Mouse (Mus musculus) liver, embryonic 14.5 days (tissue): ENCODE results near the gene Eps8l1. TPM values are rescaled to one million over a fixed set of nuclear protein-coding genes. Genes with fewer than 3 reads are reported as not detected.

Experiments
- ATAC-seq: fragments of 200-750 bp; cut with Nextera tagmentation; 2 replicates; pipeline ENCODE4 v1.8.0; 2017; ENCODE audit warnings: moderate number of reproducible peaks, mild to moderate bottlenecking, moderate library complexity; ENCODE audit not compliant: insufficient read depth
- DNase-seq, 3 experiments: peaks; one replicate each; pipeline ENCODE4 v3.0.0-alpha.2; 2012 to 2013; ENCODE audit warnings: low read depth in 3 of 3, low spot score in 3 of 3
- H3K27ac ChIP-seq: fragments of 300-500 bp; sonication (generic); 2 replicates; pipeline ENCODE4 v1.5.1; 2014; ENCODE audit warnings: moderate library complexity, mild to moderate bottlenecking, control low read depth, inconsistent platforms
- H3K27me3 ChIP-seq: fragments of 300-500 bp; sonication (generic); 2 replicates; pipeline ENCODE4 v1.6.1; 2014; ENCODE audit warnings: mild to moderate bottlenecking, low read length, moderate library complexity; ENCODE audit not compliant: control insufficient read depth, insufficient read depth
- H3K36me3 ChIP-seq: fragments of 300-500 bp; sonication (generic); replicated peaks from 2 replicates; pipeline ENCODE4 v1.6.1; 2014; ENCODE audit warnings: low read depth; ENCODE audit not compliant: control insufficient read depth, insufficient read depth
- H3K4me1 ChIP-seq, 2 experiments: fragments of 200-500 bp in 1 of 2; fragments of 300-500 bp in 1 of 2; sonication (generic) in 1 of 2; replicated peaks; 2 replicates each; pipeline ENCODE4 v1.6.1; 2012 to 2014; ENCODE audit warnings: antibody characterized with exemption in 1 of 2, inconsistent platforms in 1 of 2, low read length in 1 of 2; ENCODE audit not compliant: control insufficient read depth in 2 of 2, insufficient read depth in 2 of 2
- H3K4me2 ChIP-seq: fragments of 300-500 bp; sonication (generic); 2 replicates; pipeline ENCODE4 v1.6.1; 2014; ENCODE audit warnings: low read depth, mild to moderate bottlenecking, control low read depth, moderate library complexity
- H3K4me3 ChIP-seq, 2 experiments: fragments of 200-500 bp in 1 of 2; fragments of 300-500 bp in 1 of 2; sonication (generic) in 1 of 2; 2 replicates each; pipeline ENCODE4 v1.5.1; 2012 to 2014; ENCODE audit warnings: low read depth in 2 of 2, low read length in 2 of 2, mild to moderate bottlenecking in 2 of 2, control low read depth in 1 of 2, inconsistent platforms in 1 of 2, moderate library complexity in 1 of 2; ENCODE audit not compliant: insufficient read depth in 1 of 2
- H3K9ac ChIP-seq: fragments of 300-500 bp; sonication (generic); replicated peaks from 2 replicates; pipeline ENCODE4 v1.6.1; 2014; ENCODE audit warnings: mild to moderate bottlenecking, control low read depth, moderate library complexity
- H3K9me3 ChIP-seq: fragments of 300-500 bp; sonication (generic); 2 replicates; pipeline ENCODE4 v1.6.1; 2016; ENCODE audit warnings: low read length, mixed read lengths; ENCODE audit not compliant: control insufficient read depth
- CTCF ChIP-seq: IDR thresholded peaks from 2 replicates; pipeline ENCODE4 v1.5.1; 2016; ENCODE audit warnings: antibody characterized with exemption, low read depth, control low read depth
- EP300 ChIP-seq: IDR thresholded peaks from 2 replicates; pipeline ENCODE4 v1.6.1; 2016; ENCODE audit warnings: antibody characterized with exemption, low read depth
- WGBS: fragments of 180-500 bp; shearing (Covaris S2); extraction: QIAGEN DNeasy Blood & Tissue Kit; methylation state at CpG from one replicate; pipeline ENCODE4 v1.1.7; 2014; ENCODE audit not compliant: insufficient replicate concordance; 5-methylcytosine and 5-hydroxymethylcytosine counted together
- polyA plus RNA-seq, 2 experiments: library from polyadenylated mRNA; depleted of rRNA in 1 of 2; stranded (reverse) in 1 of 2; unstranded in 1 of 2; fragments of >200 nt; fragmentation: Nextera tagmentation in 1 of 2; extraction: Ambion mirVana in 1 of 2; gene quantifications; 2 replicates each; pipeline versions ENCODE4 v1.2.1 to v1.2.3; 2012 to 2014

Gene Eps8l1
- polyA plus RNA-seq, 2 experiments = 0.10 to 1.6 TPM

GRCm38 (mm10) chr7:4478021-4478795, 17.7 kb downstream of the Eps8l1 start:
- Histone ChIP-seq H3K9ac (no peak overlapping the region), H3K4me2 (peak overlapping the region; percentile 58), H3K4me1 (no peaks in the 10 kb centered on the region), H3K27ac (no peak overlapping the region), H3K9me3 (no peaks in the 10 kb centered on the region), H3K36me3 (peaks cover 10% of the 10 kb centered on the region), H3K4me3 (peak overlapping the region; percentile 12 to 26; a peak in 2 of 4 replicates), H3K27me3 (peaks cover 33% of the 10 kb centered on the region)
- no peak for TF ChIP-seq CTCF
- no peak for TF ChIP-seq EP300
- WGBS = 3% methylated on average over 39 of the region's 39 CpGs
- ATAC-seq (peak; percentile 64), DNase-seq (peak in 1 of 3 experiments; percentile 22)

DNA sequence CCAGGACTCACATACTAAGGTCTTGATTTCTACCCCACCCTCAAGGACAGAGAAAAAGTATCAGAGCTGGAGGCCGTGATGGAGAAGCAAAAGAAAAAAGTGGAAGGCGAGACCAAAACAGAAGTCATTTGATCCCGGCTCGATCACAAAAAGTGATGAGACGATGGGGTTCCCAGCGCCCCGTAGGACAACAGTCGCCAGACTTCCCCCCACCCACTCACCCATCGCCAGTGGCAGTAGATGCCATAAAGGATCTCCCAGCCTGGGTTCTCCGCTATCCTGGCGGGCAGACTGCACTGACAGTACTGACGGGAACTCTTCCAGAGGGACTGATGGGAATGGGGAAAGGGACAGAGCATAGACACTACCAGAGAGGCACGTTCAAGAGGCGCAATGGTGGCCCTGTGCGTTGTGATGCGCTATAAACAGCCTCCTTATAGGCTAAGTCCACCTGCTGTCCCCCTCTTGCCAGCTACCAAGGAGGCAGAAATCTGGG, 18.4 kb downstream of the Eps8l1 start:
- DNase-seq = no peak
- H3K27me3 ChIP-seq = peaks cover 29% of the 10 kb centered on the region
- peaks cover 16% of the 10 kb centered on the region for H3K36me3 ChIP-seq
- peak overlapping the region; percentile 58 for H3K4me2 ChIP-seq
- H3K9ac ChIP-seq = no peak overlapping the region
- H3K4me1 ChIP-seq = no peaks in the 10 kb centered on the region
- H3K9me3 ChIP-seq = no peaks in the 10 kb centered on the region
- H3K27ac ChIP-seq = no peak overlapping the region
- 7% methylated on average over 16 of the region's 16 CpGs for WGBS
- H3K4me3 ChIP-seq = peak overlapping the region in 1 of 2 experiments; percentile 26; a peak in 2 of 4 replicates
- TF ChIP-seq EP300 (no peak), CTCF (no peak)
- no peak for ATAC-seq

- no peak overlapping the region for H3K4me2 ChIP-seq
- H3K9ac ChIP-seq = no peak overlapping the region
- no peak overlapping the region for H3K4me3 ChIP-seq
- H3K27ac ChIP-seq = no peak overlapping the region
- 46% methylated on average over 6 of the region's 6 CpGs for WGBS
- no peak for ATAC-seq
- no peaks in the 10 kb centered on the region for H3K4me1 ChIP-seq
- DNase-seq = no peak
- peaks cover 25% of the 10 kb centered on the region for H3K27me3 ChIP-seq
- no peak for TF ChIP-seq EP300
- TF ChIP-seq CTCF = peak; percentile 75
- H3K36me3 ChIP-seq = peaks cover 20% of the 10 kb centered on the region
- H3K9me3 ChIP-seq = no peaks in the 10 kb centered on the region
Measured at GRCm38 (mm10) chr7:4479674-4480073, 19.2 kb downstream of the Eps8l1 start.

- Histone ChIP-seq H3K4me3 (no peak overlapping the region), H3K27me3 (peaks cover 23% of the 10 kb centered on the region), H3K9ac (no peak overlapping the region), H3K9me3 (no peaks in the 10 kb centered on the region), H3K36me3 (peaks cover 20% of the 10 kb centered on the region), H3K4me2 (no peak overlapping the region), H3K27ac (no peak overlapping the region), H3K4me1 (no peaks in the 10 kb centered on the region)
- no peak for ATAC-seq
- WGBS = 78% methylated on average over 12 of the region's 12 CpGs
- DNase-seq = no peak
- no peak for TF ChIP-seq CTCF
- TF ChIP-seq EP300 = no peak
Measured at GRCm38 (mm10) chr7:4482281-4482680, 21.8 kb downstream of the Eps8l1 start.

DNA sequence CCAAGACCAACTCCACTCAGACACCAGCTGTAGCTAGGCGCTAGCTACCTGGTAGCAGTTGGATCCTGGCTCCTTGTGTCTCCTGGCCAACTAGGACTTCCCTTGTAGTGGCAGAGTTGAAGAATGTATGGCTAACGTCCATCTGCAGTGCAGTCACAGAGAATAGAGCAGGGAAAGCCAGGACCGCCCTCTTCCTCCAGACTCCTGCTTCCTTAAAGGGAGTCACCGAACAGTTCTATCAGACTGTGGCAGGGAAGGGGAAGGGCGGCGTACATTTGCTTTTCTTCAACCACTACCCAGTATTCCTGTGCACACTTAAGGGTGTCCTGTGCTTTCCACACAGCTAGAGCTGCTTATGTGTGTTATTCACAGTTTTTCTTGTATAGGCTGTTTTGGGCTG, 30.8 kb downstream of the Eps8l1 start:
- no peak overlapping the region for H3K4me3 ChIP-seq
- H3K4me2 ChIP-seq = no peak overlapping the region
- no peaks in the 10 kb centered on the region for H3K9me3 ChIP-seq
- H3K36me3 ChIP-seq = peaks cover 14% of the 10 kb centered on the region
- 49% methylated on average over 6 of the region's 6 CpGs for whole genome bisulfite sequencing
- no peak overlapping the region for H3K9ac ChIP-seq
- DNase-seq = no peak
- ATAC-seq = no peak
- no peak overlapping the region for H3K27ac ChIP-seq
- TF ChIP-seq EP300 (no peak), CTCF (no peak)
- no peaks in the 10 kb centered on the region for H3K27me3 ChIP-seq
- peaks cover 13 to 33% of the 10 kb centered on the region in 2 experiments for H3K4me1 ChIP-seq
